Mouse (Mus musculus): ENCODE data around the gene Socs2. TPM values are rescaled to one million over a fixed set of nuclear protein-coding genes. Genes with fewer than 3 reads are reported as not detected.

Gene Socs2
- polyA plus RNA-seq, 1 experiment from 2014 or later = 139 TPM

DNA sequence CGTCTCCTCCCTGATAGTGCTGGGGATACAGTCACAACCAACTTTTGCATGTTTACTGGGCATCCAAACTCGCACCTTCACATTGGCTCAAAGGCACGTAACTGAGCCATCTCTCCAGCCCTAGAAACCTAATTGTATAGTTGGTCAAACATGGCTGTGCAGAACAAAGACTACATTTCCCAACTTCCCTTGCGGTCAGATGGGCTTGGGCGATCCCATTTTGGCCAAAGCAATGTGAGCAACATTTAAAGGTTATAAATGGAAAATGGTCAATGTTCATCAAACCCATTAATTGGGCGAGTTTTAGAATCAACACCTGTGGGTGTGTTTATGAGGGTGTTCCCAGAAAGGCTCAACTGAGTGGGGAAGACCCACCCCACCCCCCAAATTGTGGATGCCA lies 30.5 kb downstream of the Socs2 start:
- H3K4me3 ChIP-seq = no peak overlapping the region
- no peak for ATAC-seq (ENCODE audit: low read depth)
- H3K9ac ChIP-seq = no peak overlapping the region
- no peaks in the 10 kb centered on the region for H3K9me3 ChIP-seq
- H3K36me3 ChIP-seq = peaks cover 6% of the 10 kb centered on the region; the same call in 1 of the 2 replicates
- WGBS = 96% methylated on average over 6 of the region's 6 CpGs
- no peaks in the 10 kb centered on the region for H3K27me3 ChIP-seq
- H3K4me2 ChIP-seq = no peak overlapping the region
- H3K4me1 ChIP-seq (replicated peaks) = no peaks in the 10 kb centered on the region
- no peak overlapping the region for H3K27ac ChIP-seq (replicated peaks)

DNA sequence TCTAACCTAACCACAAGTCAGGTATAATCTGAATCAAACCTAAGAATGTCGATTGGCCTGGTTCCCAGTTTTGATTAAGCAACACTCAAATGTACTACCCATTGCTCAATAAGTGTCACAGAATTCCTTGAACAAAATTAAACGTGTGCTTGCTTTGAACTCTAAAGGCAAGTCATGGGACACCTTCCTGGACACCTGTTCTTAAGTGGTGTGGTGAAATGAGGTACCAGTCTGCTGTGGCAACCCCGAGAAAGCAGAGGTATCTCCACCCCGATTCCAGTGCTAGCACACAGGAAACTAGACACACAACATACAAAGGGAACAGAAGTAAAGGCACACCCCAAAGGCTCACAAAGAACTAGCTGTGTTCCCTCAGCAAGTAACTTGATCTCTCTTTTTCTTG lies 31.2 kb downstream of the Socs2 start:
- no peak for ATAC-seq (ENCODE audit: low read depth)
- Histone ChIP-seq H3K27ac (replicated peaks) (no peak overlapping the region), H3K9ac (no peak overlapping the region), H3K27me3 (no peaks in the 10 kb centered on the region), H3K9me3 (no peaks in the 10 kb centered on the region), H3K4me1 (replicated peaks) (no peaks in the 10 kb centered on the region), H3K4me3 (no peak overlapping the region), H3K36me3 (peaks cover 6% of the 10 kb centered on the region; the same call in 1 of the 2 replicates), H3K4me2 (no peak overlapping the region)
- WGBS = 86% methylated on average over 4 of the region's 4 CpGs

DNA sequence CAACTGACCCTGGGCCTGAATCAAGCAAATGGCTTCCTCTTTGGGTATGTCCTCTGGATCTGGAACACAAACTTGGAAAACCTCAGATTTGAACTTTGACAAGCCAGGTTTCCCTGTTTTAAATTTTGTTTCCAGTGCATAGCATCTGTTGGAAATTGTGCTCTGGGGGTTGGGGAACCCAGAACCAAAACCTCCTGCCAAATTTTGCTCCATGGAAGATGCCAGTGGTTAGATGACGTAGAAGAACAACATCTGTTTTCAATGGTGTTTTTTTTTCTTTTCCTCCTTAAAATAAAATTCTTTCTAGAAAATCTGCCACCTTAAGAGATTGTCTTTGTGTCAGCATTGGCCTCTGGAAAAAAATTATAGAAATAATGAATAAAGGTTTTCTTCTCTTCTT lies 31.9 kb downstream of the Socs2 start:
- no peaks in the 10 kb centered on the region for H3K27me3 ChIP-seq
- no peak overlapping the region for H3K27ac ChIP-seq (replicated peaks)
- no peak overlapping the region for H3K4me2 ChIP-seq
- peaks cover 6% of the 10 kb centered on the region; the same call in 1 of the 2 replicates for H3K36me3 ChIP-seq
- H3K4me3 ChIP-seq = no peak overlapping the region
- no peaks in the 10 kb centered on the region for H3K4me1 ChIP-seq (replicated peaks)
- ATAC-seq (ENCODE audit: low read depth) = no peak
- H3K9ac ChIP-seq = no peak overlapping the region
- 97% methylated on average over 1 of the region's 1 CpGs for WGBS
- peaks cover 6% of the 10 kb centered on the region for H3K9me3 ChIP-seq

DNA sequence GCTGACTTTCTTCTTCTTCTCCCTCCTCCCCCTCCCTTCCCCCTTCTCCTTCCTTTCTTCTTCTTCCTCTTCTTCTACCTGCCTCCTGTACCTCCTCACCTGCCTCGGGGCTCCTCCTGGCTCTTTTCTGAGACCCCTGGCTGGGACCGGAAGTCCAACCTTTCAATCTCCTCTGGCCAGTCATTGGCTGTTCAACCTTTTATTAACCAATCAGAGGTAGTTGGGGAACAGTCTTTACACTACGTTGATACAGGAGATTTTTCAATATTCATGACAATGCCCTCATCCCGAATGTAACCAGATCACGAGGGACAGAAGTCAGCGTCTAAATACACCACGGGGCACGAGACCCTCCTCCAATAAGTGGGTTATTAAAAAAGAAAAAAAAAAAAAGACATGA lies 32.5 kb downstream of the Socs2 start:
- WGBS = 84% methylated on average over 8 of the region's 8 CpGs
- H3K9me3 ChIP-seq = peaks cover 12% of the 10 kb centered on the region
- H3K4me1 ChIP-seq (replicated peaks) = no peaks in the 10 kb centered on the region
- no peak overlapping the region for H3K9ac ChIP-seq
- no peak overlapping the region for H3K4me2 ChIP-seq
- no peak overlapping the region for H3K27ac ChIP-seq (replicated peaks)
- H3K36me3 ChIP-seq = peaks cover 6% of the 10 kb centered on the region; the same call in 1 of the 2 replicates
- H3K4me3 ChIP-seq = no peak overlapping the region
- H3K27me3 ChIP-seq = no peaks in the 10 kb centered on the region
- ATAC-seq (ENCODE audit: low read depth) = no peak

GRCm38 (mm10) chr10:95373340-95373739 lies 43.6 kb downstream of the Socs2 start:
- Histone ChIP-seq H3K27me3 (no peaks in the 10 kb centered on the region), H3K27ac (replicated peaks) (no peak overlapping the region), H3K4me2 (no peak overlapping the region), H3K9ac (no peak overlapping the region), H3K9me3 (no peaks in the 10 kb centered on the region), H3K4me1 (replicated peaks) (no peaks in the 10 kb centered on the region), H3K4me3 (no peak overlapping the region), H3K36me3 (no peaks in the 10 kb centered on the region)
- 93% methylated on average over 6 of the region's 6 CpGs for WGBS
- ATAC-seq (ENCODE audit: low read depth) = no peak

DNA sequence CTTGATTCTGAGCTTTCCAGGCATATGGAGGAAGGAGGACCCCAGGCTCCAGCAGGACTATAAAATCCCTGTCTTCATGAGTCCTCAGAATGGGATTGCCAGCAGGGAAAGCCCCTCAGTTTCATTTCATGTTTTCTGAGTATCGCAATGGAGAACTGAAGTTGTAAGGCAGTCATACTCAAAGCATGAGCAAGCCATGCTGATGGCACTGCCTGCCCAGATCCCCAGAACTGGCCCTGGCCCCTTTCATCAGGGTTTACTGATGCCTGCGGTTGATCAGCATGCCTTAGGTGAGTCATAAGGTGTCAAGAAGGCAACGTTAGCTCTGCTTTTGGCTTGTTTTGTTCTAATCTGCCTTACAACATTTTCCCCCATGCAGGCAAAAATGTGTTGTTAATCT lies 45.0 kb downstream of the Socs2 start:
- ATAC-seq (ENCODE audit: low read depth) = no peak

DNA sequence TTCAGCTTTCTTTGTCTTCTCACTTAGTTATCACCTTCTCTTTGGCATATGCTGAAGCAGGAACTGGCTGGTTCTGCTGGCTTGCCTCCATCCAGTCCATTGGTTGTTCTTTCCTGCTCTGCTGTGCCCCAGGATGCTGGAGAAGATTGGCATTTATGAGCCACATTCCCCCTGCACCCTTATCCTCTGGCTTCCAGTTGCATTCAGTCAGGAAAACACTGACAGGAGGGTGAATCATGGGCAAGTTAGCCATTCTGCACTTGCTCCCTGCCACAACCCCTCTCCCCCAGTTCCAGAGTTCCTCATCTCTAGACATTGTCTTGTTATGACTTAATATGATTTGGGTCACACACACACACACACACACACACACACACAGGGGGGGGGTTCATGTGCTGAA lies 47.8 kb downstream of the Socs2 start:
- Histone ChIP-seq H3K9me3 (no peaks in the 10 kb centered on the region), H3K27ac (replicated peaks) (no peak overlapping the region), H3K4me2 (no peak overlapping the region), H3K9ac (no peak overlapping the region), H3K36me3 (no peaks in the 10 kb centered on the region), H3K4me1 (replicated peaks) (no peaks in the 10 kb centered on the region), H3K4me3 (no peak overlapping the region), H3K27me3 (no peaks in the 10 kb centered on the region)
- ATAC-seq (ENCODE audit: low read depth) = no peak

More for the DNA sequence above, 45.0 kb downstream of the Socs2 start:
- Histone ChIP-seq H3K9ac (no peak overlapping the region), H3K4me2 (no peak overlapping the region), H3K4me1 (replicated peaks) (no peaks in the 10 kb centered on the region), H3K9me3 (no peaks in the 10 kb centered on the region), H3K27me3 (no peaks in the 10 kb centered on the region), H3K27ac (replicated peaks) (no peak overlapping the region), H3K4me3 (no peak overlapping the region), H3K36me3 (no peaks in the 10 kb centered on the region)
- 90% methylated on average over 3 of the region's 3 CpGs for WGBS

- Histone ChIP-seq H3K4me1 (replicated peaks) (no peaks in the 10 kb centered on the region), H3K9me3 (no peaks in the 10 kb centered on the region), H3K36me3 (no peaks in the 10 kb centered on the region), H3K9ac (no peak overlapping the region), H3K27ac (replicated peaks) (no peak overlapping the region), H3K27me3 (no peaks in the 10 kb centered on the region), H3K4me2 (no peak overlapping the region), H3K4me3 (no peak overlapping the region)
- 87% methylated on average over 14 of the region's 14 CpGs for WGBS
- no peak for ATAC-seq (ENCODE audit: low read depth)
Measured at GRCm38 (mm10) chr10:95368151-95368550, 48.8 kb downstream of the Socs2 start.

DNA sequence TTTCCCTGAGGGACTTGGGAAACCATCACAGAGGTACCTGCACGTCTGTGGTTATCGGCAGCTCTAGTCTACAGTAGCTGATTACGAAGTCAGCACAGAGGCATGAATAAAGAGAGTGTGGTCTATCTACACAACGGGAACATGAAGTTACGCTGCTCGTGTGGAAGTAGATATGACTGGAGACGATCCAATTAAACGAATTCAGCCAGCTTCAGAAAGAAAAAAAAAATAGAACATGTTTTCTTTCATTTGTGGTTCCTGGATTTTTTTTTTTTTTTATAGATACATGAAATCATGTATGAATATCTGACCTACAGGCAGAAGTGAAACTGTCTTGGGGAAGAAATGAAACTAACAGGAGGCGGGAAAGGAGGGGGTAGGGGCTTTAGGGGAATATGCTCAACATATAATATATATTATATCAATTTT lies 49.3 kb downstream of the Socs2 start:
- H3K27me3 ChIP-seq = no peaks in the 10 kb centered on the region
- no peaks in the 10 kb centered on the region for H3K36me3 ChIP-seq
- H3K27ac ChIP-seq (replicated peaks) = no peak overlapping the region
- H3K4me1 ChIP-seq (replicated peaks) = no peaks in the 10 kb centered on the region
- 91% methylated on average over 9 of the region's 9 CpGs for WGBS
- no peak overlapping the region for H3K4me2 ChIP-seq
- no peak overlapping the region for H3K4me3 ChIP-seq
- H3K9me3 ChIP-seq = no peaks in the 10 kb centered on the region
- no peak overlapping the region for H3K9ac ChIP-seq
- ATAC-seq (ENCODE audit: low read depth) = no peak

DNA sequence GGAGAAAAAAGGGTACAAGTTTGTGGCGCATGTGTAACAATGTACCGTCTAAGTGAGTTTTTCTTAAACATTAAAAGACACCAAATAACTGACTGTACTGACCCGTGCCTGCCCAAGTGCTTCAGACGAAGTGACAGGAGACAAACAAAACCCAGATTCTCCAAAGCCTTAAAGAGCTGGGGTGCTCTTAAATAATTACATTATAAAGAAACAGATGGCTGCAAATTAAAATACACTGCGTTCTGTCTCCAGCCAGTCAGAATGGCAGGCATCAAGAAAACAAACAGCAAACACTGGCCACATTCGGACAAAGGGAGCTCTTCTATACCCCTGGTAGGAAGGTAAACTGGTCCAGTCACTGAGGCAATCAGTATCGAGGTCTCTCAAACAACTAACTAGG lies 49.7 kb downstream of the Socs2 start:
- Histone ChIP-seq H3K4me2 (no peak overlapping the region), H3K9ac (no peak overlapping the region), H3K4me1 (replicated peaks) (no peaks in the 10 kb centered on the region), H3K36me3 (no peaks in the 10 kb centered on the region), H3K4me3 (no peak overlapping the region), H3K9me3 (no peaks in the 10 kb centered on the region), H3K27ac (replicated peaks) (no peak overlapping the region), H3K27me3 (no peaks in the 10 kb centered on the region)
- ATAC-seq (ENCODE audit: low read depth) = no peak
- WGBS = 76% methylated on average over 7 of the region's 7 CpGs

GRCm38 (mm10) chr10:95362326-95362725 lies 54.7 kb downstream of the Socs2 start:
- no peak overlapping the region for H3K9ac ChIP-seq

DNA sequence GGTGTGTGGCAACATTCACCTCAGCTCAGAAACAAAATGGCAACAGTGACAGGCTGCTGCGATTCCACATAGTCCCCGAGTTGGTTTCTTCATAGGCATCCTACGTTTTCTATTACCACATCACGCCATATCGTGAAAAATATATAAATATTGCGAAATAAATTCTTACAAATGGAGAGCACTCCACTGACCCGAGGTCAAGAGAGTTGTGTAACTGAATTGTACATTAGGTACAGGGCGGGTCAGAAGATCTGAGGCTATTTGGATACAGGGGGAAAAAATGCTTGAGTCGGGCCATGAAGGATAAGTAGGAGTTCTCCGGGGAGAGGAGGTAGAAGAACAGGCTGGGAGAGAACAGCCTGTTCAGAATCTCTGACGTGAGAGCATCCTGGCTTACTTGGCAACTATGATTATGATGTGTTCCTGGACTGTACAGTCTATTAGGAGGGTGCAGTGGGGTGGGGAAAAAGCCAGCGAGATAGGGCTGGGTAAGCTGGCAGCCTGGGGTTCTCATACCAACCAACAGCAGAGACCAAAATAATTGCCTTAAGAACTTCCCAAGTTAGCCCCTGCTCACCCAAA lies 55.6 kb downstream of the Socs2 start:
- Histone ChIP-seq H3K9ac (no peak overlapping the region), H3K9me3 (no peaks in the 10 kb centered on the region), H3K27me3 (no peaks in the 10 kb centered on the region), H3K4me3 (no peak overlapping the region), H3K4me2 (no peak overlapping the region), H3K4me1 (replicated peaks) (no peaks in the 10 kb centered on the region), H3K36me3 (no peaks in the 10 kb centered on the region), H3K27ac (replicated peaks) (no peak overlapping the region)
- 91% methylated on average over 12 of the region's 12 CpGs for WGBS
- ATAC-seq (ENCODE audit: low read depth) = no peak

More at GRCm38 (mm10) chr10:95362326-95362725, 54.7 kb downstream of the Socs2 start:
- Histone ChIP-seq H3K9me3 (no peaks in the 10 kb centered on the region), H3K27ac (replicated peaks) (no peak overlapping the region), H3K4me3 (no peak overlapping the region), H3K4me1 (replicated peaks) (no peaks in the 10 kb centered on the region), H3K4me2 (no peak overlapping the region), H3K36me3 (no peaks in the 10 kb centered on the region), H3K27me3 (no peaks in the 10 kb centered on the region)
- ATAC-seq (ENCODE audit: low read depth) = no peak
- 29% methylated on average over 2 of the region's 2 CpGs for WGBS

- Histone ChIP-seq H3K4me3 (no peak overlapping the region), H3K9me3 (no peaks in the 10 kb centered on the region), H3K27me3 (no peaks in the 10 kb centered on the region), H3K27ac (replicated peaks) (no peak overlapping the region), H3K4me1 (replicated peaks) (peaks cover 7% of the 10 kb centered on the region), H3K36me3 (no peaks in the 10 kb centered on the region), H3K9ac (no peak overlapping the region), H3K4me2 (no peak overlapping the region)
- no peak for ATAC-seq (ENCODE audit: low read depth)
- WGBS = 80% methylated on average over 5 of the region's 5 CpGs
Measured at GRCm38 (mm10) chr10:95360048-95360447, 56.9 kb downstream of the Socs2 start.
